In genomic region chr9:49644296-49644695, GRCm38 (mm10) we compare ENCODE assay signal across 19 mouse cellular contexts.
"Had no signal": no experiment of that assay in that cellular context is flagged by ENCODE, and none has a peak within 500 bp of the region (broad histone marks: within the 10 kb centered on the region; RNA-seq: fewer than 3 reads in every experiment).

No protein-coding gene starts in this region.

- H3K4me1 ChIP-seq: stomach, embryonic 15.5 days had no signal

- H3K4me3 ChIP-seq: midbrain, embryonic 10.5 days; midbrain, embryonic 12.5 days; myocyte; neural tube, embryonic 13.5 days; neural tube, embryonic 15.5 days; stomach, embryonic 15.5 days had no signal

- DNase-seq: lung, adult 18-20 months; lung, embryonic 14.5 days; lung, postnatal 10 days; lung, postnatal 4 days; midbrain, embryonic 14.5 days; retina, postnatal 1 day; right cerebral cortex, adult 18-20 months; right cerebral cortex, postnatal 25 days; right cerebral cortex, postnatal 4 days; thymus, adult 2 months; thymus, postnatal 25 days; thymus, postnatal 4 days had no signal

- H3K27ac ChIP-seq: midbrain, embryonic 10.5 days; midbrain, embryonic 12.5 days; neural tube, embryonic 13.5 days; neural tube, embryonic 15.5 days; stomach, embryonic 15.5 days; stomach, postnatal 0 days had no signal
